Mouse (Mus musculus) midbrain, postnatal 0 days (tissue): ENCODE data around the gene 9530068E07Rik. TPM values are rescaled to one million over a fixed set of nuclear protein-coding genes. Genes with fewer than 3 reads are reported as not detected.
A peak's percentile ranks its signal among the peaks of the same experiment; 100 is the strongest.

Experiments
- ATAC-seq: fragments of 200-750 bp; cut with Nextera tagmentation; 2 replicates; pipeline ENCODE4 v1.8.0; 2017; ENCODE audit warnings: moderate number of reproducible peaks, mild to moderate bottlenecking, moderate TSS enrichment, moderate library complexity; ENCODE audit not compliant: low FRiP score
- DNase-seq: peaks from one replicate; pipeline ENCODE4 v3.0.0-alpha.2; 2015; ENCODE audit warnings: low spot score
- H3K27ac ChIP-seq: fragments of 300-500 bp; sonication (generic); 2 replicates; pipeline ENCODE4 v1.5.1; 2014; ENCODE audit warnings: low read depth, mild to moderate bottlenecking, low read length, mixed read lengths
- H3K27me3 ChIP-seq: fragments of 300-500 bp; sonication (generic); 2 replicates; pipeline ENCODE4 v1.6.1; 2014; ENCODE audit warnings: low read length, control low read depth, mixed read lengths; ENCODE audit not compliant: insufficient read depth
- H3K36me3 ChIP-seq: fragments of 300-500 bp; sonication (generic); 2 replicates; pipeline ENCODE4 v1.6.1; 2014; ENCODE audit warnings: low read length, control low read depth, mixed read lengths; ENCODE audit not compliant: insufficient read depth
- H3K4me1 ChIP-seq: fragments of 300-500 bp; sonication (generic); 2 replicates; pipeline ENCODE4 v1.6.1; 2014; ENCODE audit warnings: mild to moderate bottlenecking, control low read depth, antibody characterized with exemption, low read length, mixed read lengths; ENCODE audit not compliant: insufficient read depth
- H3K4me2 ChIP-seq: fragments of 300-500 bp; sonication (generic); 2 replicates; pipeline ENCODE4 v1.6.1; 2014; ENCODE audit warnings: low read depth, mild to moderate bottlenecking, low read length, mixed read lengths; ENCODE audit not compliant: poor library complexity, severe bottlenecking
- H3K4me3 ChIP-seq: fragments of 300-500 bp; sonication (generic); 2 replicates; pipeline ENCODE4 v1.5.1; 2014; ENCODE audit warnings: low read depth, mild to moderate bottlenecking, low read length, moderate library complexity
- H3K9ac ChIP-seq: fragments of 300-500 bp; sonication (generic); replicated peaks from 2 replicates; pipeline ENCODE4 v1.6.1; 2014; ENCODE audit warnings: mild to moderate bottlenecking, low read length, moderate library complexity, mixed read lengths; ENCODE audit not compliant: poor library complexity, severe bottlenecking
- H3K9me3 ChIP-seq: fragments of 300-500 bp; sonication (generic); 2 replicates; pipeline ENCODE4 v1.6.1; 2016; ENCODE audit warnings: low read length, control low read depth
- CTCF ChIP-seq: IDR thresholded peaks from 2 replicates; pipeline ENCODE4 v1.5.1; 2016; ENCODE audit warnings: antibody characterized with exemption, mild to moderate bottlenecking
- WGBS: fragments of 180-500 bp; shearing (Covaris S2); extraction: QIAGEN DNeasy Blood & Tissue Kit; methylation state at CpG from one replicate; pipeline ENCODE4 v1.1.7; 2014; 5-methylcytosine and 5-hydroxymethylcytosine counted together
- polyA plus RNA-seq: library from polyadenylated mRNA; unstranded; fragments of >200 nt; fragmentation: Nextera tagmentation; extraction: Ambion mirVana; gene quantifications from 2 replicates; pipeline ENCODE4 v1.2.1, GENCODE M21; 2015
- total RNA-seq: library from RNA; depleted of rRNA; stranded (reverse); fragments of >200 nt; gene quantifications from 2 replicates; pipeline ENCODE4 v1.2.3, GENCODE M21; 2014

The 9530068E07Rik gene
- total and polyA plus RNA-seq, 2 experiments from 2014 or later: 127 to 134 TPM

DNA sequence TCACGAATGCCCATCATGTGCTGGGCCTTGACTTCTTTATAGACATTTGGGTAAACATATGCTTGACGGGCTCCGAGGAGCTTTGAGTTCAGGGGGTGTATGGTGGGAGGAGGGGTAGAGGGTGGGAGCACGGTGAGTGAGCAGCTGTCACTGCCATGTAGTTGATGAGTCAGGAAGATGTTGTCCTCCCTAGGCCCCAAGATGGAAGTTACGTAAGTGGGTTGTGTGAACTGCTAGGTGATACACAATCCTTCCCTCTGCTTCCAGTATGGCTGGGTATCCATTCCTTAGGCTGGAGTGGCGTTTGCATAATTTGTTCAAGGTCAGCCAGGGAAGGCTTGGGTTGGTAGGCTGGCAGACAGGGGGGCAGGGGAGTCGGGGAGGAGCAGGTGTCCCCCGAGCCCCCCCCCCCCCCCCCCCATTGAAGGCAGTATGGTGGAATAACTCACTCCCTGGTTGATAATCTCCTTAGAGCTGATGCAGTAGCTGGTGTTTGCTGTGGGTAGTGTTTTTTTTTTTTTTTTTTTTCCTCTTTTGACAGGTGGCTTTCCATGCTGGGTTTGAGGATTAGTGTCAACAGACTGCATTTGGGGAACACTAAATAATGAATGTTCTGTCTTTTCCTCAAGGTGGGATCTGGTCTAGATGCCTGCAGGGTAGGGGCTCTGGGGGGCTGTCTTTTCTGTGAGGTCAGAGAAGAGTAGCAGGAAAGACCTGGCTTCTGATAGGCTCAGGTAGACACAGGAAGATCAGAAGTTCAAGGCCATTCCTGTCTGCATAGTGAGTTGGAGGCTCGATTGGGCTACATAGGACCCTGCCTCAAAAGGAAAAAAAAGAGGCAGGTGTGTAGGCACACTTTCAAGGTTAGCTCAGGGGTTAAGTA is 26.7 kb upstream of the 9530068E07Rik start:
- no peak overlapping the region for H3K27ac ChIP-seq
- DNase-seq (no peak), ATAC-seq (no peak)
- no peak overlapping the region for H3K9ac ChIP-seq
- H3K27me3 ChIP-seq: no peaks in the 10 kb centered on the region
- no peaks in the 10 kb centered on the region for H3K9me3 ChIP-seq
- H3K4me3 ChIP-seq: no peak overlapping the region
- no peak overlapping the region for H3K4me2 ChIP-seq
- H3K4me1 ChIP-seq: peaks cover 3% of the 10 kb centered on the region; the same call in 1 of the 2 replicates
- 80% methylated on average over 8 of the region's 9 CpGs for WGBS
- TF ChIP-seq CTCF: no peak
- no peaks in the 10 kb centered on the region for H3K36me3 ChIP-seq

DNA sequence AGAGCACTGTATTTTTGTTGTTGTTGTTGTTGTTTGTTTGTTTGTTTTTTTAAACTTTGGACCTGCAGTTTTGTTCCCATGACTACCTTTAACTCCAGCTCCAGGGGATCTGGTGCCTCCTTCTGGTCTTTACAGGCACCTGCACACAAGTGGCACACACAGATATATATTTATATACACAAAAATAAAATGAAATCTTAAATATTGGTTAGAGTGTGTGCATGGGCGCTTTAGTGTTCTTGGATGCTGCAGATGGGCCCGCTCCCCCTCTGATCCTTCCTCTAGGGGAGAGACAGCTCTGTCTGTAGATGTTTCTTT is 26.1 kb upstream of the 9530068E07Rik start:
- H3K4me3 ChIP-seq: no peak overlapping the region
- H3K4me2 ChIP-seq: no peak overlapping the region
- no peak for ATAC-seq
- H3K27me3 ChIP-seq: no peaks in the 10 kb centered on the region
- no peaks in the 10 kb centered on the region; the same call in 1 of the 2 replicates for H3K4me1 ChIP-seq
- H3K9me3 ChIP-seq: no peaks in the 10 kb centered on the region
- DNase-seq: no peak
- TF ChIP-seq CTCF: peak; percentile 31; the same call in 1 of the 2 replicates
- no peak overlapping the region for H3K27ac ChIP-seq
- peaks cover 3% of the 10 kb centered on the region; the same call in 1 of the 2 replicates for H3K36me3 ChIP-seq
- 88% methylated on average over 2 of the region's 2 CpGs for WGBS
- no peak overlapping the region for H3K9ac ChIP-seq

DNA sequence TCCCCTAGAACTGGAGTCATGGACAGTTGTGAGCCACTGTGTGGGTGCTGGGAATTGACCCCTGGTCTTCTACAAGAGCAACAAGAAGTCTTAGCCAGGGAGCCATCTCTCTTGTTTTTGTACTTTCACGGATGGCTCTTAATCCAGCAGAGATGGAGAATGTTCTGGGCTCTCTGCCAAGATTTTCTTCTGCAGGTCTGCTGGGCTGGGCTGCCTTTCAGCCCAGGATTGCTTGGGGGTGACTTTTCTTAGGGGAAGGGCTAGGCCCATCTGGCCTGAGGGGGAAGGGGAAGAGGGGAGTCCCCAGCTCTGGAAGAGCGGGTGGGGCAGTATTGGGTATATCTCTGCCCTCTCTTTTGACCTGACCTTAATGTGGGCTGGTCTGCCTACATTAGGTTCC is 25.7 kb upstream of the 9530068E07Rik start:
- ATAC-seq: no peak
- 27% methylated on average over 2 of the region's 2 CpGs for WGBS
- no peak overlapping the region for H3K9ac ChIP-seq
- H3K36me3 ChIP-seq: peaks cover 5% of the 10 kb centered on the region; the same call in 1 of the 2 replicates
- no peak overlapping the region for H3K4me3 ChIP-seq
- no peaks in the 10 kb centered on the region for H3K27me3 ChIP-seq
- no peak overlapping the region for H3K27ac ChIP-seq
- TF ChIP-seq CTCF: no peak
- peak; percentile 83 for DNase-seq
- no peaks in the 10 kb centered on the region for H3K4me1 ChIP-seq
- H3K9me3 ChIP-seq: no peaks in the 10 kb centered on the region
- H3K4me2 ChIP-seq: no peak overlapping the region

DNA sequence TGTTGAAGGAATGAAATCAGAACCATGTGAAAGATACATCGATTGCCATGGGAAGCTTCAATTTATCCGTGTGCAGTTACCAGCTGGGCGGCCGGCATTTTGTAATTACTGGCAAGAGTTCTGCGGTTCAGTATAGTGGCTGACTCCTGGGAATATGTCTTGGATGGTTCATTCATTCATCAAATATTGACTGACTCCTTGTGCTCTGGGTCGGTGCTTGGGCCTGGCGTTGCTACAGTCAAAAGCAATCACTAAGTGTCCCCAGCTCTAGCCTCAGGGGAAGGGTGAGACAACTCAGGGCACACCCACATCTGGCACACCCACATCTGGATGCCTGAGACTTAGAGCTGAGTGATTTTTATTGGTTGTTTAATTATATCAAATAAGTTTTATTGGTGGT is 22.4 kb upstream of the 9530068E07Rik start:
- WGBS: 77% methylated on average over 7 of the region's 7 CpGs
- no peak overlapping the region for H3K27ac ChIP-seq
- peaks cover 24% of the 10 kb centered on the region for H3K36me3 ChIP-seq
- TF ChIP-seq CTCF: no peak
- H3K27me3 ChIP-seq: no peaks in the 10 kb centered on the region
- H3K4me2 ChIP-seq: no peak overlapping the region
- no peaks in the 10 kb centered on the region for H3K4me1 ChIP-seq
- no peak for DNase-seq
- ATAC-seq: no peak
- H3K9me3 ChIP-seq: no peaks in the 10 kb centered on the region
- H3K9ac ChIP-seq: no peak overlapping the region
- no peak overlapping the region for H3K4me3 ChIP-seq

DNA sequence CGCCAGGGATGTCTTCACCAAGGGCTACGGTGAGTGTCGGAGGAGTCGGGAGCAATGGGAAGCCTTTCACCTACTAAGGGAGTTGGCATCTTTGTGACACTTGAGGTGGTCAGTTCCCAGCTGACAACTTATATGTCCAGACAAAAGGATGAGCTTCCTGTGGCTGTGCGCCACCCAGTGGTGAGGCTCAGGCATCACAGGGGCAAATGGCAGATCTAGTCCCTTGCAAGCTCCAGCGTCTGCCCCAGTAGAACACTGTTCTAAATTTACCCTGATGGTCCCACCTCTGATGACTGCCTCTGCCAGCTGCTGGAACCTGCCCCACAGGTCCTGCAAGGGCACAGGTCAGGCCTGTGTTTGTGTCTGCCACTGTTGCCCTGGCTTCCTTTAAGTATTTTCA is 21.9 kb upstream of the 9530068E07Rik start:
- no peak overlapping the region for H3K4me2 ChIP-seq
- TF ChIP-seq CTCF: peak; percentile 80
- no peak overlapping the region for H3K9ac ChIP-seq
- H3K36me3 ChIP-seq: peaks cover 24% of the 10 kb centered on the region
- H3K4me3 ChIP-seq: no peak overlapping the region
- H3K4me1 ChIP-seq: no peaks in the 10 kb centered on the region
- no peaks in the 10 kb centered on the region for H3K9me3 ChIP-seq
- 71% methylated on average over 6 of the region's 6 CpGs for WGBS
- ATAC-seq (no peak), DNase-seq (peak; percentile 58)
- no peak overlapping the region for H3K27ac ChIP-seq
- no peaks in the 10 kb centered on the region for H3K27me3 ChIP-seq

DNA sequence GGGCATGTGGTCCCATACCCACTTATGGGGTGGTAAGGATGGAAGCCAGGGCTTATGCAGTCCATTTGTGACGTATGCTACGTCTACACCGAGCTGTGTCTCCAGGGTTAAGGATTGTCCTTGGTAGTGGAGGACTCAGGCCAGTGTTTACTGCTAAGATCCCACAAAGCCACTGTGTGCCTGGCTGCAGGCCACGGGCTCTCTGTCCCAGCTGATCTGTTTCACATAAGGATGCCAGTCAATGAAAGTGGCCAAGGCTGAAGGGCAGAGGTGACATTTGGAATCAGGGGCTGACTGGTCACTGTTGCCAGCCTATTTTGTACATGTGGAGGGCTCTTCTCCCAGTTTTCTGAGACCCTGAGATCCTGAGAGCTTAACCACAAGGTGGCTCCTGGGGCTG is 18.6 kb upstream of the 9530068E07Rik start:
- ATAC-seq (no peak), DNase-seq (no peak)
- WGBS: 87% methylated on average over 4 of the region's 4 CpGs
- H3K9me3 ChIP-seq: no peaks in the 10 kb centered on the region
- H3K27ac ChIP-seq: no peak overlapping the region
- H3K4me2 ChIP-seq: no peak overlapping the region
- H3K4me1 ChIP-seq: no peaks in the 10 kb centered on the region
- TF ChIP-seq CTCF: no peak
- no peak overlapping the region for H3K9ac ChIP-seq
- no peaks in the 10 kb centered on the region for H3K27me3 ChIP-seq
- H3K4me3 ChIP-seq: no peak overlapping the region
- H3K36me3 ChIP-seq: peaks cover 33% of the 10 kb centered on the region
